Mouse (Mus musculus) olfactory bulb, adult 2 months (tissue): ENCODE measurements around the gene Creld1. TPM values are rescaled to one million over a fixed set of nuclear protein-coding genes. Genes with fewer than 3 reads are reported as not detected.

Experiments used
- H3K27ac ChIP-seq: fragments of 200-500 bp; 2 replicates; pipeline ENCODE4 v1.5.1; 2012; ENCODE audit warnings: low read depth, low read length; ENCODE audit not compliant: insufficient read depth
- H3K4me1 ChIP-seq: fragments of 200-500 bp; 2 replicates; pipeline ENCODE4 v1.6.1; 2012; ENCODE audit warnings: low read length; ENCODE audit not compliant: control insufficient read depth, insufficient read depth
- H3K4me3 ChIP-seq: fragments of 200-500 bp; 2 replicates; pipeline ENCODE4 v1.5.1; 2012; ENCODE audit warnings: mild to moderate bottlenecking, low read depth, low read length, moderate library complexity; ENCODE audit not compliant: insufficient read depth
- CTCF ChIP-seq: fragments of 200-500 bp; IDR thresholded peaks from 2 replicates; pipeline ENCODE4 v1.5.1; 2012; ENCODE audit warnings: low read depth, mild to moderate bottlenecking, low read length, moderate library complexity; ENCODE audit not compliant: insufficient read depth
- POLR2A ChIP-seq: fragments of 200-500 bp; IDR thresholded peaks from 2 replicates; pipeline ENCODE4 v1.6.1; 2012; ENCODE audit warnings: mild to moderate bottlenecking, low read depth, low read length, moderate library complexity; ENCODE audit not compliant: insufficient read depth
- WGBS: fragments of 180-500 bp; shearing (Covaris S2); methylation state at CpG from one replicate; pipeline ENCODE4 v1.1.7; 2018; 5-methylcytosine and 5-hydroxymethylcytosine counted together
- polyA plus RNA-seq: library from polyadenylated mRNA; stranded (reverse); fragments of >200 nt; gene quantifications from 2 replicates; pipeline ENCODE4 v1.2.4, GENCODE M21; 2012; ENCODE audit warnings: low replicate concordance; ENCODE audit not compliant: missing spikeins, insufficient read depth, insufficient read length

Gene Creld1
- polyA plus RNA-seq, 1 experiment = not detected

- Histone ChIP-seq H3K4me1 (peaks cover 13% of the 10 kb centered on the region), H3K4me3 (no peak overlapping the region), H3K27ac (no peak overlapping the region)
- 66% methylated on average over 7 of the region's 7 CpGs for WGBS
- no peak for TF ChIP-seq CTCF
Observed at GRCm38 (mm10) chr6:113477353-113477752, 5.7 kb upstream of the Creld1 start.

- Histone ChIP-seq H3K4me3 (no peak overlapping the region), H3K4me1 (peaks cover 13% of the 10 kb centered on the region), H3K27ac (no peak overlapping the region)
- no peak for TF ChIP-seq POLR2A
- TF ChIP-seq CTCF = no peak
- 82% methylated on average over 10 of the region's 10 CpGs for WGBS
Observed at GRCm38 (mm10) chr6:113478906-113479305, 4.2 kb upstream of the Creld1 start.

GRCm38 (mm10) chr6:113480555-113481373 lies 2.3 kb upstream of the Creld1 start:
- Histone ChIP-seq H3K27ac (no peak overlapping the region), H3K4me1 (peaks cover 22% of the 10 kb centered on the region), H3K4me3 (no peak overlapping the region)
- TF ChIP-seq POLR2A (no peak), CTCF (no peak)
- WGBS = 56% methylated on average over 18 of the region's 18 CpGs

GRCm38 (mm10) chr6:113482477-113483099 lies 509 bp upstream of the Creld1 start:
- TF ChIP-seq POLR2A (0 out of 2 replicates have a peak, but pooled peaks have one; percentile 37), CTCF (no peak)
- Histone ChIP-seq H3K4me3 (peak overlapping the region; percentile 82), H3K27ac (peak overlapping the region; percentile 91), H3K4me1 (peaks cover 26% of the 10 kb centered on the region)
- 2% methylated on average over 65 of the region's 65 CpGs for WGBS

GRCm38 (mm10) chr6:113483729-113484128 lies 632 bp downstream of the Creld1 start:
- Histone ChIP-seq H3K4me1 (peaks cover 35% of the 10 kb centered on the region), H3K27ac (peak overlapping the region; percentile 93), H3K4me3 (peak overlapping the region; percentile 82)
- TF ChIP-seq POLR2A (no peak), CTCF (peak; percentile 18; the same call in 1 of the 2 replicates)
- 8% methylated on average over 10 of the region's 10 CpGs for WGBS

GRCm38 (mm10) chr6:113487125-113487576 lies 4.1 kb downstream of the Creld1 start:
- TF ChIP-seq CTCF = no peak
- no peak for TF ChIP-seq POLR2A
- Histone ChIP-seq H3K27ac (no peak overlapping the region), H3K4me3 (no peak overlapping the region), H3K4me1 (peaks cover 30% of the 10 kb centered on the region)
- 46% methylated on average over 7 of the region's 7 CpGs for WGBS

- peaks cover 46% of the 10 kb centered on the region for H3K4me1 ChIP-seq
- 96% methylated on average over 14 of the region's 14 CpGs for WGBS
- H3K27ac ChIP-seq = no peak overlapping the region
- no peak overlapping the region for H3K4me3 ChIP-seq
- TF ChIP-seq CTCF (no peak), POLR2A (no peak)
Observed at GRCm38 (mm10) chr6:113489410-113489809, 6.3 kb downstream of the Creld1 start.

GRCm38 (mm10) chr6:113492101-113492864 lies 9.2 kb downstream of the Creld1 start:
- peaks cover 53% of the 10 kb centered on the region for H3K4me1 ChIP-seq
- WGBS = 46% methylated on average over 24 of the region's 24 CpGs

GRCm38 (mm10) chr6:113494258-113494788 lies 11.2 kb downstream of the Creld1 start:
- Histone ChIP-seq H3K4me3 (peak overlapping the region; percentile 43), H3K27ac (0 out of 2 replicates have a peak overlapping the region, but pooled peaks have one; percentile 9), H3K4me1 (peaks cover 41% of the 10 kb centered on the region)
- 3% methylated on average over 54 of the region's 54 CpGs for WGBS
- TF ChIP-seq POLR2A = no peak
- peak; percentile 74 for TF ChIP-seq CTCF

More at GRCm38 (mm10) chr6:113492101-113492864, 9.2 kb downstream of the Creld1 start:
- Histone ChIP-seq H3K4me3 (no peak overlapping the region), H3K27ac (peak overlapping the region; percentile 59)
- no peak for TF ChIP-seq CTCF
- TF ChIP-seq POLR2A = no peak
